Mouse (Mus musculus) ES-CJ7 (cell line): ENCODE measurements around the gene Cr2.

Source experiments
- DNase-seq: peaks from one replicate; pipeline ENCODE4 v3.0.0; 2011; ENCODE audit warnings: low read depth, low spot score

Cr2 gene

DNA sequence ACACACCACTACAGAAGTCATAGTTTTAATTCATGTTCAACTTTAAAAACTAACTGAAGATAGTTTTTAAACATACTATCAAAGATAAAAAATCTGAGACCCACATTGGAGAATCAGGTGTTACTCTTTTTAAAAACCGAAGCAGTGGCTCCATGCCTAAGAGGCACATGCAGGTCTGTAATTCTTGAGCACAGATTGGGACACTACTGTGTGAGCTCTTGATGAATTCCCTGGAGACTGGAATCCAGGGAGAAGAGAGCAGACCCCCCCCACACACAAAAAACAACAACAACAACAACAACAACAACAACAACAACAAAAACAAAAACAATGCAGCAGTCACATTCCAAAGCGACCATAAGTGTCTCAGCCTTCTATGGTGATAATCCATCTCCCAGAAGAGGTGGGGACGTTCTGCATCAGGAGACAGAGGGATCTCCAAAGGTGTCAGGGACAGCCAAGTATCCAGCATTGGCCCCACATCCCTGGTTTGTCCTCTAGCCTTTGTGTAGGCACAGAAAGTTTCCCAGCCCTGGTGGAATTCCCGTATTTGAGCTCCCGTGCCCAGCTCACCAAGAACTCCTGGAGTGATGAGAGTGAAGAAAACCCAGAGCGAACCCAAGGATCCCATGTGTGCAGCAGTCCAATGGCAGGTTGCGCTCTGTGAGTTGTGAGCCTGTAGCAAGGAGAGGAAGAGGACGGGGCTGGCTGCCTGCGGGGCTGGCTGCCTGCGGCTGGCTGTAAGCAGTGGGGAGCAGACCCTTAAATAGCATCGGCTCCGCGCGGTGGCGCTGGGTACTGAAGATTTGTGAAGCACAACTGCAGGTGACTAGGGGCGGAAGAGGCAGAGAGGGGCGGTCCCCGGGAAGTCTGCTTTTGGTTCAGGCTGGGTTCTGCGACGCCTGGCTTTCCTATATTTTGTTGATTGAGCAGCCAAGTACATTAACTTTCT lies at the start of gene Cr2:
Gene Cr2 (minus strand): TSS at position 737 of the 952 bp plus-strand sequence.
- DNase-seq, result peak; percentile 93

DNA sequence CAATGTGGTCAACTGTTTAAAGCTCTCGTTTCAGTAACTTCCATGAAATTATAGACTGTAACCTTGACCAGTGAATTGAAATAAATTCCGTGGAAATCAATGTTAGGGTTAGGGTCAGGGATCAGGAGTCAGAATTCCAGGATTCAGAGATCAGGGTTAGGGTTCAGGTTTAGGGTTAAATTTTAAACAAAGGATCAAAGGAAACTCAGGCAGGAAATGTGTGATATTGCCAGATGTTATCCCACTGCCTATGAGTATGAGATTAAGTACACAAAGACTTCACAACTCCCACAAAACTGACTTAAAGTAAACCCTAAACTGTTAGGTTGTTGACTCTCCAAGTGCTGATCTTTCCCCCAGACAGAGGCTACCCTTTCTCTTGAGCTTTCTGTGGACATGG lies 45.3 kb upstream of the Cr2 start:
- DNase-seq, result no peak

- peak; percentile 59 for DNase-seq
Observed at GRCm38 (mm10) chr1:195212851-195213250, 36.3 kb upstream of the Cr2 start.

GRCm38 (mm10) chr1:195184746-195185145 lies 8.2 kb upstream of the Cr2 start:
- DNase-seq, result no peak

DNA sequence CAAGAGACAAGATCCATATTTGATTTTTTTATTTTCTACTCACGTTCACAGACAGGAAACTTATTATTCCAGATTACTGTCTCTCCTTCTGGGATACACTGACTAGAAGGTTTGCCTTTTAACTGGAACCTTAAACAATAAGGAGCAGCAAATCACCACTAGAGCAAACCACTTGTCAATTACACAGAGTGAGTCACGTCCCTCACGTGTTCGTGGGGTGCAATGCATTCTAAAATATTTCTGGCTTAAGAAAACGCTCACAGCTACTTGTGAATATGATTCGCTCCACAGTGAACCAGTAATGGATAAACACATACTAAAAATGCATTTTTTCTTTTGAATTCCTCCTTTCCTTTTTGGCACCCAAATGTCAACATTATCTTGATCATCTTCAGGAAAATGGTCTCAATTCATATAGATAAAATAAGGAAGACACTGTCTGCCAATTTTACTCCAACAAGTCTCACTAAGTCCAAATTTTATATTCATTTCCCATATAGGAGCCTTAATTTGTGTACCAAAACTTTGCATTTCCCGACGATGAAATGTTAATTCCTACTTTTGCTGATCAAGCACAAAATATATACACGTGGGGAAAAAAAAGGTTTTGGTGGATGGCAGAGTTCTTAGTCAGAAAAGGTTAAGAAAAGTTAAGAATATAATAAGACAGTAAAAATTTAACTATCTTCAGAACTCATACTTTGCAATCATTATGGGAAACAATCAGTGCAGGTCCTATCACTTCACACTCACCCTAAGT lies 11.3 kb downstream of the Cr2 start:
- DNase-seq, result no peak

- no peak for DNase-seq
Observed at GRCm38 (mm10) chr1:195132070-195132469, 44.4 kb downstream of the Cr2 start.

DNA sequence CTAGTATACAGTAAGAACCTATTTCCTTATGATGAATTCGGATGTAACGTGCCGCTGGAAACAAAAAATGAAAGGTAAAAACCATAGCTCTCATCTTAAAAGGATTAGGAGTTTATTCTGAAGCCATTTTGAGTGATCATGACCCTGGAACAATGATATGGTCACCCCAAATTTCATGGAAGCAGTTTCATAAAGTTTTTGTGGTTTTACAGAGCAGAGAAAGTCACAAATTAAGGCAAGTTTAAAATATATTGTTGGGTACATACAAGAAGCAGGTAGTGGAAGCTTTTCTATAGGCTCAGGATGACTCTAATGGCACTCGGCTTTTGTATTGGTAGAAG lies 44.9 kb downstream of the Cr2 start:
- no peak for DNase-seq

GRCm38 (mm10) chr1:195130953-195131674 lies 45.4 kb downstream of the Cr2 start, which contains the start of gene Cr1l:
Gene Cr1l (minus strand): TSS chr1:195131586.
- peak; percentile 95 for DNase-seq

DNA sequence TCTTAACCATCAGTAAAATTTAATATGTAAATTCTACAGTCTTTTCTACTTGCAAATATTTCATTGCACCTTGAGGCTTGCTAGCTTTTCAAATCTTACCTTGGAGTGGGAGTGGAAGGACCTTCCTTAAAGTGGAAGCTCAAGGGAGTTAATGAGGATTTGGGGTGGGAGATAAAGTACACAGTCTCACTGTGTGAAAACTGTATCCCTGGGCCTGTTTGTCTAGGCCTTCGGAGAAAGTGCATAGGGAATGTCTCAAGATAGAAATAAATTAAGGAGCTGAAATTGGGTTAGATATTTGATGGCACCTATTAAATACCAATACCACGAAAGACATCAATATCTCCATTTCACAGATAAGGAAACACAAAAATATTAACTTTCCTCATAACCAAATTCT lies 46.0 kb downstream of the Cr2 start:
- DNase-seq, result peak; percentile 17

DNA sequence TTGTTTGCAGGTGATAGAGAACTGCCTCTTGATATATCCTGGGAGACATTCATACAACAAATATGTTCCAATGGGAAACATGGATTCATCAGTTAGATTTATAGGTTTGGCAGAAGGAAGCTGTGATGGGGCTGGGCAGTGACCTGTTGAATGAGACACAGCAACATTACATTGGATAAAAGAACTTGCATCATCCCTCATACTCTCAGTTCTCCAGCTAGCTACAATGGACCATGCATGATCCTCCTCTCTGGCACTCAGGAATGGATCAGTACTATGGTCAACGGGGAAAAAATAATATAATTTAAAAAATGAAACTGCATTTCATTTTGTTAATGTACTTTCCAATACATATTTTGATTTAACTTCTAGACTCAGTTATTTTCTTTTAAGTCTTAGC lies 46.6 kb downstream of the Cr2 start:
- no peak for DNase-seq

- DNase-seq, result no peak
Observed at GRCm38 (mm10) chr1:195114414-195114813, 62.1 kb downstream of the Cr2 start.

GRCm38 (mm10) chr1:195113621-195114020 lies 62.9 kb downstream of the Cr2 start:
- DNase-seq, result peak; percentile 50

GRCm38 (mm10) chr1:195100693-195101092 lies 75.8 kb downstream of the Cr2 start:
- DNase-seq, result no peak

DNA sequence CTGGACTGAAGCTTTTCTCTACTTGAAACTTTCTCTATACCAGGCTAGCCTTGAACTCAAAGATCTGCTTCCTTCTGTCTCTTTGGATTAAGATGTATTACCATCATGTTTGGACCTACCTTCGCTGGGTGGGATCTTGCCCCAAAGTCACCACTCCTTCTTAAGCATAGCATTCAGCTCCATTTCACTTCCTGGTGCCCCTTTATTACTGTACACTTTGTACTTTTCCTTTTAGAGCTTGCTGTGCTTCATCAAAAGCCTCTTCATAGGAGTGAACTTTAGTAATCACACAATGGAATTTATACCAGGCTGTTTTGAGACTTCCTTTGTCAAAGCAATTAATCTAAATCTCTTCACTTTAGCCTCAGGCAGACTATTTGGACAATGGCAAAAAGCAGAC lies 78.5 kb downstream of the Cr2 start:
- DNase-seq, result no peak

DNA sequence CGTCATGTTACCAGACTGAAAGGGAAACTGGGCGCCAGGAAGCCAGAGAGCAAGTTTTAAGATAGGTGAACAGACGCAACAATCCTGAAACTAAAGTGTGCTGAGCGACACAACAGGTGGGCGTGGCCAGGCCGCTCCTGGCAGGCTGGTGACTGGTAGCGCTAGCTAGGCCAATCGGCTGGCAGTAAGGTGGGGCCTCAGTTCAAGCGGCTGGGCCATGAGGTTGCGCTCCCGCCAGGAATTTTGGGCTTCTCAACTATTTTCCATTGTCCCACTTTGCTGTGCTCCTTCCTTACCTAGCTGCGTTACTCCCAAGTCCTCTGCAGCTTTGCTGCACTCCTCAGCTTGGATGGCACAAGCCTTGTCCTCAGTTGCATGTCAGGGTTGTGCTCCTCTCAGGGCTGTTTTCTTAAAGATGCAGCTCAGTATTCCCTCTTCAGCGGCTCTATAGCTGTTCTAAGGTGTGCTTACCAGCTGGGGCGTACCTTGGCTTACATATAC lies 84.2 kb downstream of the Cr2 start, which contains the start of gene Cd46:
Gene Cd46 (minus strand): TSS at position 30 of the 501 bp plus-strand sequence.
- peak; percentile 85 for DNase-seq

GRCm38 (mm10) chr1:195091699-195092219 lies 84.8 kb downstream of the Cr2 start:
- DNase-seq, result no peak
